Mouse (Mus musculus) testis, adult 2 months (tissue): Measurements from ENCODE around the gene 1700057G04Rik.

Experiments used
- CTCF ChIP-seq: fragments of 200-500 bp; IDR thresholded peaks from 2 replicates; pipeline ENCODE4 v1.5.1; 2012; ENCODE audit warnings: low read depth, mild to moderate bottlenecking, inconsistent platforms, low read length, moderate library complexity; ENCODE audit not compliant: control insufficient read depth, insufficient read depth, insufficient replicate concordance
- POLR2A ChIP-seq: fragments of 200-500 bp; IDR thresholded peaks from 2 replicates; pipeline ENCODE4 v1.6.1; 2012; ENCODE audit warnings: low read depth, mild to moderate bottlenecking, inconsistent platforms, low read length, moderate library complexity; ENCODE audit not compliant: control insufficient read depth

- TF ChIP-seq POLR2A (no peak), CTCF (no peak)
Measured at GRCm38 (mm10) chr9:92377967-92378366, 68.8 kb downstream of the 1700057G04Rik start.
